Comparison of ENCODE assay signal across 8 mouse cellular contexts in the genomic region with DNA sequence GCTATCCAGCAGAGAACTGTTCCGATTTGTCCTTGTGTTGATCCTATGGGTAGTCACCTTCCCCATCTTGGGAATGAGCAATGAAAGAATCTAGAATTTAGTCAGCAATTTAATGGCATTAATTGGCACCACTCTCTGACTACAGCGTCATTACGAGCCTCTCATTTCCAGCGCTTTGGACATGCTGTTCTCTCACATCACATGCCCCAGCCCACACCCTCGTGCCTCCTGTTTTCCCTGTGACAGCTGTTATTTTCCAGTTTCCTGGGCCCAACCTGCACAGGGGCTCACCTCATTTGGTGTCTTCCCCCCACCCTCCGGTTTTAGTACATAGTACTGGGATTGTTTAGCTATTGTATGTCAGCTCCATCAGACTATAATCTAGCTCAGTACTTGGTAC. TPM values are rescaled to one million over a fixed set of nuclear protein-coding genes. Genes with fewer than 3 reads are reported as not detected.
A peak's percentile ranks its signal among the peaks of the same experiment; 100 is the strongest.
DNase-seq lines count a peak whose midpoint lies in the region; ATAC-seq and TF ChIP-seq lines count a peak whose summit lies in the region.

No protein-coding gene starts in this region.

- H3K36me3 ChIP-seq in heart, embryonic 14.5 days (ENCODE audit: control insufficient read depth, insufficient read depth, low read length), result no peaks in the 10 kb centered on the region
- no peaks in the 10 kb centered on the region for H3K36me3 ChIP-seq in heart, embryonic 11.5 days (ENCODE audit: control insufficient read depth, insufficient read depth, low read length)
- no peaks in the 10 kb centered on the region for H3K36me3 ChIP-seq in neural tube, embryonic 12.5 days
- no peaks in the 10 kb centered on the region for H3K36me3 ChIP-seq in hindbrain, postnatal 0 days (ENCODE audit: insufficient read depth, low read length)

- 48% methylated on average over 6 of the region's 6 CpGs for WGBS in heart, embryonic 14.5 days
- WGBS in heart, embryonic 11.5 days (ENCODE audit: insufficient replicate concordance), result 47% methylated on average over 6 of the region's 6 CpGs
- 58% methylated on average over 6 of the region's 6 CpGs for WGBS in neural tube, embryonic 12.5 days
- WGBS in hindbrain, postnatal 0 days, result 43% methylated on average over 6 of the region's 6 CpGs

- TF ChIP-seq CTCF in hindbrain, postnatal 0 days (IDR thresholded peaks at IDR 0.05; ENCODE audit: low read depth), result no peak

- no peak overlapping the region for H3K4me3 ChIP-seq in heart, embryonic 14.5 days (ENCODE audit: control insufficient read depth in 1 of 2, insufficient read depth in 1 of 2, low read depth in 1 of 2, low read length in 2 of 2)
- no peak overlapping the region for H3K4me3 ChIP-seq in heart, embryonic 11.5 days (ENCODE audit: low read depth, low read length)
- no peak overlapping the region for H3K4me3 ChIP-seq in neural tube, embryonic 12.5 days
- no peak overlapping the region for H3K4me3 ChIP-seq in hindbrain, postnatal 0 days (ENCODE audit: low read length)

- peaks cover 6% of the 10 kb centered on the region for H3K27me3 ChIP-seq in heart, embryonic 14.5 days (ENCODE audit: control insufficient read depth, insufficient read depth, low read length)
- no peaks in the 10 kb centered on the region for H3K27me3 ChIP-seq in heart, embryonic 11.5 days (ENCODE audit: control insufficient read depth, insufficient read depth, low read length)
- peaks cover 3% of the 10 kb centered on the region for H3K27me3 ChIP-seq in neural tube, embryonic 12.5 days (replicated peaks)
- H3K27me3 ChIP-seq in hindbrain, postnatal 0 days (ENCODE audit: insufficient read depth, low read length), result no peaks in the 10 kb centered on the region

- peak overlapping the region; percentile 93; the same call in 1 of the 2 replicates for H3K4me2 ChIP-seq in heart, embryonic 14.5 days (ENCODE audit: low read length)
- no peak overlapping the region for H3K4me2 ChIP-seq in heart, embryonic 11.5 days
- H3K4me2 ChIP-seq in neural tube, embryonic 12.5 days (replicated peaks), result peak overlapping the region; percentile 81
- H3K4me2 ChIP-seq in hindbrain, postnatal 0 days (ENCODE audit: low read depth, low read length), result peak overlapping the region; percentile 95

- no peak for DNase-seq in neural tube, embryonic 10.5 days (ENCODE audit: extremely low spot score, low spot score)
- DNase-seq in hindbrain, postnatal 0 days (ENCODE audit: low spot score), result no peak
- DNase-seq in frontal cortex, postnatal 10 days (ENCODE audit: low spot score in 2 of 2), result no peak
- no peak for DNase-seq in frontal cortex, postnatal 25 days (ENCODE audit: low spot score in 2 of 2)

- H3K27ac ChIP-seq in heart, embryonic 14.5 days (replicated peaks in 1 of 2; ENCODE audit: control insufficient read depth in 1 of 2, insufficient read depth in 1 of 2, low read depth in 2 of 2, low read length in 2 of 2), result no peak overlapping the region
- no peak overlapping the region for H3K27ac ChIP-seq in heart, embryonic 11.5 days (ENCODE audit: low read depth, low read length)
- no peak overlapping the region for H3K27ac ChIP-seq in neural tube, embryonic 12.5 days
- peak overlapping the region; percentile 78 for H3K27ac ChIP-seq in hindbrain, postnatal 0 days

- peaks cover 23 to 37% of the 10 kb centered on the region in 2 experiments for H3K4me1 ChIP-seq in heart, embryonic 14.5 days (ENCODE audit: control insufficient read depth in 2 of 2, insufficient read depth in 2 of 2, low read length in 2 of 2)
- H3K4me1 ChIP-seq in heart, embryonic 11.5 days (ENCODE audit: control insufficient read depth, insufficient read depth, low read length), result peaks cover 28% of the 10 kb centered on the region
- peaks cover 31% of the 10 kb centered on the region for H3K4me1 ChIP-seq in neural tube, embryonic 12.5 days
- peaks cover 25% of the 10 kb centered on the region for H3K4me1 ChIP-seq in hindbrain, postnatal 0 days (ENCODE audit: insufficient read depth, low read length)

- ATAC-seq in heart, embryonic 14.5 days (ENCODE audit: insufficient number of reproducible peaks, insufficient read depth, low FRiP score, low read depth), result no peak
- ATAC-seq in heart, embryonic 11.5 days (replicated peaks; ENCODE audit: insufficient number of reproducible peaks, low FRiP score, low TSS enrichment), result no peak
- ATAC-seq in neural tube, embryonic 12.5 days (ENCODE audit: low FRiP score, low read depth), result no peak
- ATAC-seq in hindbrain, postnatal 0 days, result no peak
- no peak for ATAC-seq in CD4-positive, CD25-positive, alpha-beta regulatory T cell, adult 4 months

- peaks cover 3% of the 10 kb centered on the region; the same call in 1 of the 2 replicates for H3K9me3 ChIP-seq in heart, embryonic 14.5 days (ENCODE audit: control insufficient read depth, low read length)
- no peaks in the 10 kb centered on the region for H3K9me3 ChIP-seq in heart, embryonic 11.5 days (replicated peaks; ENCODE audit: control insufficient read depth, low read length)
- H3K9me3 ChIP-seq in neural tube, embryonic 12.5 days, result no peaks in the 10 kb centered on the region
- H3K9me3 ChIP-seq in hindbrain, postnatal 0 days (ENCODE audit: low read length), result no peaks in the 10 kb centered on the region

- H3K9ac ChIP-seq in heart, embryonic 14.5 days (ENCODE audit: low read length), result no peak overlapping the region
- H3K9ac ChIP-seq in heart, embryonic 11.5 days (ENCODE audit: low read depth, low read length), result no peak overlapping the region
- H3K9ac ChIP-seq in neural tube, embryonic 12.5 days, result 0 out of 2 replicates have a peak overlapping the region, but pooled peaks have one; percentile 40
- peak overlapping the region; percentile 37; the same call in 1 of the 2 replicates for H3K9ac ChIP-seq in hindbrain, postnatal 0 days (replicated peaks; ENCODE audit: low read length)

RNA-seq across cellular contexts. Expression of gene Cry2, which starts 1.2 kb away (rescaled TPM):
- 15.6 and 17.8 TPM in 2 replicates for polyA plus RNA-seq in heart, embryonic 14.5 days (2014; fragmentation: Nextera tagmentation; extraction: Ambion mirVana)
- 15.3 and 17.7 TPM in 2 replicates for polyA plus RNA-seq in heart, embryonic 11.5 days (2014; fragmentation: Nextera tagmentation; extraction: Ambion mirVana)
- 32.7 and 33.6 TPM in 2 replicates for polyA plus RNA-seq in neural tube, embryonic 12.5 days (2016; fragmentation: Nextera tagmentation; extraction: Ambion mirVana)
- 43.8 and 45.5 TPM in 2 replicates for total RNA-seq in hindbrain, postnatal 0 days (2014; rRNA removed)
- polyA plus RNA-seq in hindbrain, postnatal 0 days (2015; fragmentation: Nextera tagmentation; extraction: Ambion mirVana), result 50.6 and 52.0 TPM in 2 replicates
- 10 to 100 TPM; 10.6 to 13.4 TPM for polyA plus RNA-seq in CD4-positive, CD25-positive, alpha-beta regulatory T cell, adult 4 months (2017; shearing (Covaris generic))

RNA-seq across cellular contexts. Expression of gene Slc35c1, which starts 25.3 kb away (rescaled TPM):
- polyA plus RNA-seq in heart, embryonic 14.5 days (2014; fragmentation: Nextera tagmentation; extraction: Ambion mirVana), result 6.7 and 7.1 TPM in 2 replicates
- 8.6 and 12.0 TPM in 2 replicates for polyA plus RNA-seq in heart, embryonic 11.5 days (2014; fragmentation: Nextera tagmentation; extraction: Ambion mirVana)
- 10.1 and 11.6 TPM in 2 replicates for polyA plus RNA-seq in neural tube, embryonic 12.5 days (2016; fragmentation: Nextera tagmentation; extraction: Ambion mirVana)
- 11.0 and 12.7 TPM in 2 replicates for total RNA-seq in hindbrain, postnatal 0 days (2014; rRNA removed)
- polyA plus RNA-seq in hindbrain, postnatal 0 days (2015; fragmentation: Nextera tagmentation; extraction: Ambion mirVana), result 12.7 and 16.4 TPM in 2 replicates
- polyA plus RNA-seq in CD4-positive, CD25-positive, alpha-beta regulatory T cell, adult 4 months (2017; shearing (Covaris generic)), result 10 to 100 TPM; 50.3 to 73.8 TPM

RNA-seq across cellular contexts. Expression of gene Mapk8ip1, which starts 34.0 kb away (rescaled TPM):
- polyA plus RNA-seq in heart, embryonic 14.5 days (2014; fragmentation: Nextera tagmentation; extraction: Ambion mirVana), result 1.9 and 2.9 TPM in 2 replicates
- 2.7 and 4.1 TPM in 2 replicates for polyA plus RNA-seq in heart, embryonic 11.5 days (2014; fragmentation: Nextera tagmentation; extraction: Ambion mirVana)
- polyA plus RNA-seq in neural tube, embryonic 12.5 days (2016; fragmentation: Nextera tagmentation; extraction: Ambion mirVana), result 144 and 154 TPM in 2 replicates
- total RNA-seq in hindbrain, postnatal 0 days (2014; rRNA removed), result 361 and 373 TPM in 2 replicates
- polyA plus RNA-seq in hindbrain, postnatal 0 days (2015; fragmentation: Nextera tagmentation; extraction: Ambion mirVana), result 177 and 182 TPM in 2 replicates
- under 1 TPM; 0.35 to 0.68 TPM for polyA plus RNA-seq in CD4-positive, CD25-positive, alpha-beta regulatory T cell, adult 4 months (2017; shearing (Covaris generic))

RNA-seq across cellular contexts. Expression of gene 1700029I15Rik, which starts 52.7 kb away (rescaled TPM):
- 0.44 and 1.5 TPM in 2 replicates for polyA plus RNA-seq in heart, embryonic 14.5 days (2014; fragmentation: Nextera tagmentation; extraction: Ambion mirVana)
- polyA plus RNA-seq in heart, embryonic 11.5 days (2014; fragmentation: Nextera tagmentation; extraction: Ambion mirVana), result 0.67 and 0.89 TPM in 2 replicates
- 5.8 and 7.3 TPM in 2 replicates for polyA plus RNA-seq in neural tube, embryonic 12.5 days (2016; fragmentation: Nextera tagmentation; extraction: Ambion mirVana)
- total RNA-seq in hindbrain, postnatal 0 days (2014; rRNA removed), result 1.6 and 1.8 TPM in 2 replicates
- 4.0 and 4.9 TPM in 2 replicates for polyA plus RNA-seq in hindbrain, postnatal 0 days (2015; fragmentation: Nextera tagmentation; extraction: Ambion mirVana)
- 1 to 10 TPM; 4.5 to 8.1 TPM for polyA plus RNA-seq in CD4-positive, CD25-positive, alpha-beta regulatory T cell, adult 4 months (2017; shearing (Covaris generic))

Comparison
In these comparisons a context has a peak if more than half of its experiments do, and no peak if none do; other contexts are left out.
1. H3K9ac ChIP-seq: peak in neural tube, embryonic 12.5 days (single experiment) and hindbrain, postnatal 0 days (single experiment); none in heart, embryonic 14.5 days (single experiment) and heart, embryonic 11.5 days (single experiment).
2. RNA of gene Mapk8ip1, which starts 34.0 kb away (polyA plus RNA-seq): 177 to 182 TPM in hindbrain, postnatal 0 days and 144 to 154 TPM in neural tube, embryonic 12.5 days; 1.9 to 2.9 TPM in heart, embryonic 14.5 days, 2.7 to 4.1 TPM in heart, embryonic 11.5 days and 0.35 to 0.68 TPM in CD4-positive, CD25-positive, alpha-beta regulatory T cell, adult 4 months; every median in the first group is over 10 times any median in the second.